Mouse (Mus musculus) lung, embryonic 15.5 days (tissue): Measurements from ENCODE around the gene Gabrb2. TPM values are rescaled to one million over a fixed set of nuclear protein-coding genes. Genes with fewer than 3 reads are reported as not detected.

ENCODE experiments used
- ATAC-seq: fragments of 200-750 bp; cut with Nextera tagmentation; 2 replicates; pipeline ENCODE4 v1.8.0; 2017; ENCODE audit warnings: moderate number of reproducible peaks, borderline replicate concordance; ENCODE audit not compliant: low FRiP score, low TSS enrichment; ENCODE audit errors: extremely low read depth
- H3K27ac ChIP-seq: fragments of 300-500 bp; sonication (generic); 2 replicates; pipeline ENCODE4 v1.5.1; 2015; ENCODE audit warnings: moderate library complexity, mild to moderate bottlenecking, inconsistent platforms
- H3K27me3 ChIP-seq: fragments of 300-500 bp; sonication (generic); 2 replicates; pipeline ENCODE4 v1.6.1; 2015; ENCODE audit warnings: inconsistent platforms
- H3K36me3 ChIP-seq: fragments of 300-500 bp; sonication (generic); 2 replicates; pipeline ENCODE4 v1.6.1; 2015; ENCODE audit warnings: inconsistent platforms
- H3K4me1 ChIP-seq: fragments of 300-500 bp; sonication (generic); 2 replicates; pipeline ENCODE4 v1.6.1; 2015; ENCODE audit warnings: inconsistent platforms
- H3K4me2 ChIP-seq: fragments of 300-500 bp; sonication (generic); 2 replicates; pipeline ENCODE4 v1.6.1; 2015; ENCODE audit warnings: inconsistent platforms, mild to moderate bottlenecking, moderate library complexity
- H3K4me3 ChIP-seq: fragments of 300-500 bp; sonication (generic); 2 replicates; pipeline ENCODE4 v1.5.1; 2015; ENCODE audit warnings: mild to moderate bottlenecking, inconsistent platforms
- H3K9ac ChIP-seq: fragments of 300-500 bp; sonication (generic); 2 replicates; pipeline ENCODE4 v1.6.1; 2015; ENCODE audit warnings: inconsistent platforms
- H3K9me3 ChIP-seq: fragments of 300-500 bp; sonication (generic); 2 replicates; pipeline ENCODE4 v1.6.1; 2016; ENCODE audit warnings: inconsistent platforms
- WGBS: fragments of 180-500 bp; shearing (Covaris S2); methylation state at CpG from one replicate; pipeline ENCODE4 v1.1.7; 2015; 5-methylcytosine and 5-hydroxymethylcytosine counted together
- polyA plus RNA-seq: library from polyadenylated mRNA; unstranded; fragments of >200 nt; fragmentation: Nextera tagmentation; extraction: Ambion mirVana; gene quantifications from 2 replicates; pipeline ENCODE4 v1.2.1, GENCODE M21; 2015

The Gabrb2 gene
- polyA plus RNA-seq, 1 experiment from 2014 or later, result 0.81 TPM

GRCm38 (mm10) chr11:42542861-42543260 is 123.3 kb downstream of the Gabrb2 start:
- Histone ChIP-seq H3K9me3 (no peaks in the 10 kb centered on the region), H3K4me2 (no peak overlapping the region), H3K36me3 (no peaks in the 10 kb centered on the region), H3K4me3 (no peak overlapping the region), H3K27ac (no peak overlapping the region), H3K4me1 (no peaks in the 10 kb centered on the region), H3K27me3 (no peaks in the 10 kb centered on the region), H3K9ac (no peak overlapping the region)
- 83% methylated on average over 2 of the region's 2 CpGs for WGBS
- no peak for ATAC-seq

- ATAC-seq, result no peak
- H3K4me1 ChIP-seq, result no peaks in the 10 kb centered on the region
- H3K27ac ChIP-seq, result no peak overlapping the region
- no peaks in the 10 kb centered on the region for H3K36me3 ChIP-seq
- no peaks in the 10 kb centered on the region for H3K27me3 ChIP-seq
- H3K4me2 ChIP-seq, result no peak overlapping the region
- no peaks in the 10 kb centered on the region for H3K9me3 ChIP-seq
- H3K9ac ChIP-seq, result no peak overlapping the region
- WGBS, result 76% methylated on average over 5 of the region's 5 CpGs
- H3K4me3 ChIP-seq, result no peak overlapping the region
These were observed 146.5 kb downstream of the Gabrb2 start for GRCm38 (mm10) chr11:42566023-42566422.

GRCm38 (mm10) chr11:42571467-42571866 is 151.9 kb downstream of the Gabrb2 start:
- Histone ChIP-seq H3K27ac (no peak overlapping the region), H3K4me3 (no peak overlapping the region), H3K36me3 (no peaks in the 10 kb centered on the region), H3K27me3 (no peaks in the 10 kb centered on the region), H3K4me1 (no peaks in the 10 kb centered on the region), H3K4me2 (no peak overlapping the region), H3K9ac (no peak overlapping the region), H3K9me3 (no peaks in the 10 kb centered on the region)
- 68% methylated on average over 4 of the region's 4 CpGs for WGBS
- no peak for ATAC-seq

GRCm38 (mm10) chr11:42575146-42575873 is 155.8 kb downstream of the Gabrb2 start:
- H3K4me1 ChIP-seq, result no peaks in the 10 kb centered on the region
- ATAC-seq, result no peak
- no peak overlapping the region for H3K27ac ChIP-seq
- H3K9me3 ChIP-seq, result no peaks in the 10 kb centered on the region
- no peaks in the 10 kb centered on the region for H3K27me3 ChIP-seq
- H3K4me2 ChIP-seq, result no peak overlapping the region
- no peaks in the 10 kb centered on the region for H3K36me3 ChIP-seq
- H3K4me3 ChIP-seq, result no peak overlapping the region
- H3K9ac ChIP-seq, result no peak overlapping the region
- WGBS, result 76% methylated on average over 3 of the region's 3 CpGs

GRCm38 (mm10) chr11:42579804-42580203 is 160.2 kb downstream of the Gabrb2 start:
- H3K9me3 ChIP-seq, result no peaks in the 10 kb centered on the region
- 54% methylated on average over 6 of the region's 6 CpGs for WGBS
- H3K27me3 ChIP-seq, result no peaks in the 10 kb centered on the region
- no peaks in the 10 kb centered on the region for H3K36me3 ChIP-seq
- no peak overlapping the region for H3K9ac ChIP-seq
- H3K4me2 ChIP-seq, result no peak overlapping the region
- no peak overlapping the region for H3K27ac ChIP-seq
- H3K4me1 ChIP-seq, result no peaks in the 10 kb centered on the region
- no peak overlapping the region for H3K4me3 ChIP-seq
- ATAC-seq, result no peak

GRCm38 (mm10) chr11:42581123-42581522 is 161.6 kb downstream of the Gabrb2 start:
- H3K36me3 ChIP-seq, result no peaks in the 10 kb centered on the region
- H3K27ac ChIP-seq, result no peak overlapping the region
- H3K4me1 ChIP-seq, result no peaks in the 10 kb centered on the region
- WGBS, result 86% methylated on average over 4 of the region's 4 CpGs
- H3K27me3 ChIP-seq, result no peaks in the 10 kb centered on the region
- H3K4me3 ChIP-seq, result no peak overlapping the region
- H3K9ac ChIP-seq, result no peak overlapping the region
- no peaks in the 10 kb centered on the region for H3K9me3 ChIP-seq
- H3K4me2 ChIP-seq, result no peak overlapping the region
- ATAC-seq, result no peak

GRCm38 (mm10) chr11:42581753-42582152 is 162.2 kb downstream of the Gabrb2 start:
- H3K27ac ChIP-seq, result no peak overlapping the region
- H3K9me3 ChIP-seq, result no peaks in the 10 kb centered on the region
- no peaks in the 10 kb centered on the region for H3K27me3 ChIP-seq
- no peaks in the 10 kb centered on the region for H3K36me3 ChIP-seq
- H3K4me3 ChIP-seq, result no peak overlapping the region
- H3K4me2 ChIP-seq, result no peak overlapping the region
- no peak for ATAC-seq
- no peaks in the 10 kb centered on the region for H3K4me1 ChIP-seq
- H3K9ac ChIP-seq, result no peak overlapping the region

- Histone ChIP-seq H3K4me3 (no peak overlapping the region), H3K4me2 (no peak overlapping the region), H3K36me3 (no peaks in the 10 kb centered on the region), H3K9me3 (no peaks in the 10 kb centered on the region), H3K27me3 (no peaks in the 10 kb centered on the region), H3K9ac (no peak overlapping the region), H3K27ac (no peak overlapping the region), H3K4me1 (no peaks in the 10 kb centered on the region)
- 78% methylated on average over 3 of the region's 3 CpGs for WGBS
- no peak for ATAC-seq
These were observed 172.9 kb downstream of the Gabrb2 start for GRCm38 (mm10) chr11:42592418-42592817.

GRCm38 (mm10) chr11:42606225-42606624 is 186.7 kb downstream of the Gabrb2 start:
- Histone ChIP-seq H3K27ac (no peak overlapping the region), H3K4me1 (0 out of 2 replicates have a peak, but pooled peaks cover 3% of the 10 kb centered on the region), H3K27me3 (no peaks in the 10 kb centered on the region), H3K9ac (no peak overlapping the region), H3K36me3 (no peaks in the 10 kb centered on the region), H3K4me2 (no peak overlapping the region), H3K4me3 (no peak overlapping the region), H3K9me3 (no peaks in the 10 kb centered on the region)
- ATAC-seq, result no peak
- WGBS, result 35% methylated on average over 1 of the region's 1 CpGs

- WGBS, result 84% methylated on average over 3 of the region's 3 CpGs
- 0 out of 2 replicates have a peak, but pooled peaks cover 3% of the 10 kb centered on the region for H3K4me1 ChIP-seq
- no peaks in the 10 kb centered on the region for H3K36me3 ChIP-seq
- no peak overlapping the region for H3K9ac ChIP-seq
- H3K4me3 ChIP-seq, result no peak overlapping the region
- no peak for ATAC-seq
- H3K4me2 ChIP-seq, result no peak overlapping the region
- no peaks in the 10 kb centered on the region for H3K27me3 ChIP-seq
- no peak overlapping the region for H3K27ac ChIP-seq
- H3K9me3 ChIP-seq, result no peaks in the 10 kb centered on the region
These were observed 189.7 kb downstream of the Gabrb2 start for GRCm38 (mm10) chr11:42609128-42609763.

- Histone ChIP-seq H3K4me3 (no peak overlapping the region), H3K27me3 (no peaks in the 10 kb centered on the region), H3K9ac (no peak overlapping the region), H3K36me3 (no peaks in the 10 kb centered on the region), H3K9me3 (no peaks in the 10 kb centered on the region), H3K4me2 (no peak overlapping the region), H3K27ac (no peak overlapping the region), H3K4me1 (no peaks in the 10 kb centered on the region)
- 48% methylated on average over 2 of the region's 2 CpGs for WGBS
- no peak for ATAC-seq
These were observed 198.6 kb downstream of the Gabrb2 start for GRCm38 (mm10) chr11:42618195-42618594.

- no peak for ATAC-seq
- Histone ChIP-seq H3K36me3 (no peaks in the 10 kb centered on the region), H3K4me3 (no peak overlapping the region), H3K9ac (no peak overlapping the region), H3K27me3 (no peaks in the 10 kb centered on the region), H3K27ac (no peak overlapping the region), H3K4me1 (no peaks in the 10 kb centered on the region), H3K4me2 (no peak overlapping the region), H3K9me3 (no peaks in the 10 kb centered on the region)
- WGBS, result 75% methylated on average over 4 of the region's 4 CpGs
These were observed 201.6 kb downstream of the Gabrb2 start for GRCm38 (mm10) chr11:42621109-42621508.
